Mouse (Mus musculus): ENCODE results near the gene Dysf.

The Dysf gene

GRCm38 (mm10) chr6:84110377-84110776, 102.0 kb downstream of the Dysf start:
- DNase-seq (ENCODE audit: low read depth, low spot score), result no peak

GRCm38 (mm10) chr6:84111106-84111505, 102.7 kb downstream of the Dysf start:
- DNase-seq (ENCODE audit: low read depth, low spot score), result no peak

DNA sequence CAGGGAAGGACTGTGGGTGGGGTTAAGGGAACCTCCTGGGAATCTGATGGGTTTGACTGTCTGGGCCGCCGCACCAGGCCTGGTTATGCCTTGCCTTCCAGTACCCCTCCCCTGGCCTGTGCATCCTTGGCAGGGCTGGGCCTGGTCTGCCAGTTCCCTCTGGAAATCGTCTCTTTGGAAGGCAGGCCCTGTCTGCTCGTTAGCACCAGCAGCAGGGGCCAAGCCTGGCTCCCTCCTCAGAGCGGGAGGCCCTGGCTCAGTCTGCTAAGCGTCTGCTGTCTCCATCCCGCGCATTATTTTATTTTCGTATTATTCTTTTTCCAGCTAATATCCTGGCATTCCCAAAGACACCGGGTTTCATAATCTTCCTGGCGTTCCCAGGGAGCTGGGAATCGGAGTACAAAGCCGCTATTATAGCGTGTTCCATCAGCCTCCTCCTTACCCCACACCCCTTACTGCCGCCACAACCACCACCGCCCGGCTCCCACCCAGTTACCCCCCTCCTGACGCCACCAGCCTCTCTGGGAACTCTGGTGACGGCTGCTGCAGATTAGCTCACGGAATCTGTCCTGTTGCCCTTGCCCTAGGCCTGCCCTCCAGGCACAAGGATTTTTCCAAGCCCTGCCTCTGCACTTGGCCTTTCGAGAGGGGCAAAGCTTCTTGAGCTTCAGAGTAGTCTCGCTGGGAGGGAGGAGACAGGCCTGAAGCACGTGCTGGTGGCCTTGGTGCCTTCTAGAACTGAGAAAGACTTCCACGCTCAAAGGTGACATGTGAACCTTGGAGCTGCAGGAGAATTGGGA, 111.5 kb downstream of the Dysf start:
- no peak for DNase-seq (ENCODE audit: low read depth, low spot score)

DNA sequence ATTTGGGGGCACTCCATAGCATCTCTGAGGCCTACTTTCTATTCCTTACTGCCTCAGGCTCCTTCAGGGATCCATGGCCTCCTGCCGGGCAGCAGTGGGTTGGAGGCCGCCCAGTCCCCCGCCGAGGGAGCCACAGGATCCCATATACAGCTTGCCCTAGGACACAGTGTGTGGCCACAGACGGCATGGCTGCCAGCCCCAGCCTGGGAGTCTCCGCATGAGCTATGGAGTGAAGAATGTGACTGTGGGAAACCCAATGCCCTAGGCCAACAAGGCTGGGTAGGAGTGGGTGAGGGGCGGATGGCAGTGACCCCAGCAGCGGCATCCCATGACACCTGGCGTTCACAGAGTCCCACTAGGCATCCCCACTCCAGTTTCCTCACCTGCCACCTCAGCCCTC, 116.2 kb downstream of the Dysf start:
- DNase-seq (ENCODE audit: low read depth, low spot score), result no peak

DNA sequence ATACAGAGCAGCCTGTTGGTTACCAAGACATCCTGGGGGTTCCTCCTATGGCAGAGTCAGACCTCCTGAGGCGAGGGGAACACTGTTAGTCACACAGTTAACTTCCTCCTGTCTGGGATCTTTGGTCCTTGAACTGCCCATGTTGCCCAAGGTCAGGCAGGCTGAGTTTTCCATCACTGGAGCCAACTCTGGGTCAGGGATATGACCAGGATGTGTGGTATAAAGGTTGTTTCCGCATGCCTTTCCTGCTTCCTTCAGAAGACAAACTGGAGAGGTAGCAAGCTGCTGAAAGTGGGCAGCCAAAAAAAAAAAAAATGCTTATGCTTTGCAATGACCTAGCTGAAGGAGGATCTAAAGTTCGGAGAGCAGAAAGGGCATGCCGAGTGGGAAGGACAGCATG, 116.7 kb downstream of the Dysf start:
- no peak for DNase-seq (ENCODE audit: low read depth, low spot score)

- no peak for DNase-seq (ENCODE audit: low read depth, low spot score)
Measured at GRCm38 (mm10) chr6:84128229-84128628, 119.8 kb downstream of the Dysf start.

DNA sequence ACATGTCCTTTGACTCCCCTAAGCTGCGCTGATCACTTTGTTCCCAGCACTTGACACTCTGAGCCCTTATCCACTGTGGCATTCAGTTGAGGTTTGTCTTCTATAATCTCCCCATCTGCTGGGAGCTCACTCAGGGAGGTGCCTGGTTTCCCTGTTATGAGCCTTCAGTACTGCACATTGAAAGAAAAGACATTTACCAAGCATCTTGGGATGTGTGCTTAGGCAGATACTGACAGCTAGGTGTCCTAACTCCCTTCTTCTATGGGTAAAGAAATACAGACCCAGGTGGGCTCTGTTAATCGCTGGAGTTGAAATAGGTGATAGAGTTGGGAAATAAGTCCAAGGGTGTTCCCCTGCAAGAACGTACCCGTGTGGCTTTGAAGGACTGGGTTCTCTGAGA, 122.5 kb downstream of the Dysf start:
- no peak for DNase-seq (ENCODE audit: low read depth, low spot score)

- DNase-seq (ENCODE audit: low read depth, low spot score), result no peak
Measured at GRCm38 (mm10) chr6:84131539-84131938, 123.1 kb downstream of the Dysf start.

- peak; percentile 20 for DNase-seq (ENCODE audit: low read depth, low spot score)
Measured at GRCm38 (mm10) chr6:84133053-84133452, 124.7 kb downstream of the Dysf start.

DNA sequence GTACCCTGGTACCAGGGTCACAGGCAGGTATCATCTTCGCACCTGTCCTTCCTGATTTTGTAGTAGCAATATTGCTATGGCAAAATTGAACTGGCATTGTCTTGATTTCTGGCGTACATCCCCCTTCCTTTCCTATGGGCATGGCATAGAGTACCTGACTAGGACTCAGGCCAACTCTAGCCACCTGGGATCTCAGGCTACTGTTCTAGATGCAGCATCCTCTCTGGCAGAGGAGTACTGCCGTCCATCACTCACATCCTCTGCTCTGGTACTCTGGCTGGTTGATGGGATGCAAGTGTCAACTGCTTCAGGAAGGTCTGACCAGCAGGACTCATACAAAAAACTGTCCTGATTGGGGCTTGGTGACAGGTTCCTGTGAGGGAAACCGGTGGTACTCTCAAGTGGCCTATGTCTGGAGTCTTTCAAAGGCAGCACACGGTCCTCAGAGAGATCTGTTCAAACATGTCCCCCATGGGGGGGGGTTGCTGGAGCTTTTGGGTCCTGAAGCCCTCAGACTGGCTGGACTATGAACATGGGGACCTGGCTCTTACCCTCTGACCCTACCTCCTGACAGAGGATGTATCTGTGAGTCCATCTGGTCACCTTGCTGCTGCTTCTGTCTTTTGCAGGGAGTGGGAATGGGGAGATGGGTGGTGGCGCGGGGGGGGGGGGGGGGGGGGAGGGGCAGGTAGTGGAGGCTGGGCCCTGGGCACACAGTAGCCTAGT, 125.8 kb downstream of the Dysf start:
- DNase-seq (ENCODE audit: low read depth, low spot score), result no peak

GRCm38 (mm10) chr6:84134722-84135394, 126.5 kb downstream of the Dysf start:
- no peak for DNase-seq (ENCODE audit: low read depth, low spot score)

DNA sequence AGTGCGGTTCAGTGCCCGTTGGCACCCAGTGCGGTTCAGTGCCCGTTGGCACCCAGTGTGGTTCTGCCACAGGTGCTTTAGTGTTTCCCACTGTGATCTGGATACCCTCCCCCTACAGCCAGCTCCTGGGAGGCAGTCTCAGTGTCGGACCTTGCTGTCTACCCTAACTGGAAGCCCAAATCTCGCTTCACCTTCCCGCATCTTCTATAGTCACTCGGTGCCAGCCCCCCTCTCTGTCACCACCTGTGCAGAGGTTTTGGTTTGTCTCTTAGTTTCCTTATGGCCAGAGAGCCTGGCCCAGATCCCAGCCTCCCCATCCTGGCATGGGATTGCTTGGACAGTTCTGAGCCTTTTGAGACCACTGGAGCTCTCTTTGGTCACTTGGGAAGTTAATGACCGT, 127.3 kb downstream of the Dysf start:
- no peak for DNase-seq (ENCODE audit: low read depth, low spot score)

GRCm38 (mm10) chr6:84136345-84136744, 128.0 kb downstream of the Dysf start:
- DNase-seq (ENCODE audit: low read depth, low spot score), result no peak

DNA sequence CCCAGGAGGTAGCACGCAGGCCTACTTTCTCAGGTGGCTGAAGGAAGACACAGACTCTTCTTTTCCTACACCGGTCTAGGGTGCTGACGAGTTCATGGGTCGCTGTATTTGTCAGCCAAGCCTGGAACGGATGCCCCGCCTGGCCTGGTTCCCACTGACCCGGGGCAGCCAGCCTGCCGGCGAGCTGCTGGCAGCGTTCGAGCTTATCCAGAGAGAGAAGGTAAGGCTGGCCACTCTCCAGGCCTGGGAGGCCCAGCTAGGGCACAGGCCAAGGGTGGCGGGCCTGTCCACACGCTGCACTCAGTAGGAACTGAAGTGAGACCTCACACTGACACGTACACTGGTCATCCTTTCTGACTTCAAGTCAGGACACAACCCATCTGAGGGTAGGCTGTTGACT, 131.5 kb downstream of the Dysf start:
- DNase-seq (ENCODE audit: low read depth, low spot score), result no peak

GRCm38 (mm10) chr6:84142481-84142880, 134.1 kb downstream of the Dysf start:
- no peak for DNase-seq (ENCODE audit: low read depth, low spot score)

- peak; percentile 45 for DNase-seq (ENCODE audit: low read depth, low spot score)
Measured at GRCm38 (mm10) chr6:84143328-84143727, 134.9 kb downstream of the Dysf start.

DNA sequence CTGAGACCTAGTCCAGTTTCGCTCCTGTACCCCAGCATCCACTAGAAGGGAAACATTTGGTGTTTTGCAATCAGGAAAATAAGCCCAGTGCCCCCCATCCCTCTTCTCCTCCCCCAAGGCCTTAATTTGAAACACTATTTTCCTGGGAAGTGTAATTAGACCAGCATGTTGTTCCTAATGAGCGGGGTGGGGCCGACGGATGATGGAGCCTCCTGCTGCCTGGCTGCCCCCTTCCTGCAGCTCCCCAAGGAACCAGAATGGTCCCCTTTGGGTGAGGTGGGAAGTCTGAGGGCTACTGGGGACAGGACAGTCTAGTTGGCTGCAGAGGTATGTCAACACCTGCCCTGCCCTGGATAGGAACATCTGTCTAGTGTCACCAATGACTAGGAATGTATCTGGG, 136.0 kb downstream of the Dysf start:
- DNase-seq (ENCODE audit: low read depth, low spot score), result no peak

DNA sequence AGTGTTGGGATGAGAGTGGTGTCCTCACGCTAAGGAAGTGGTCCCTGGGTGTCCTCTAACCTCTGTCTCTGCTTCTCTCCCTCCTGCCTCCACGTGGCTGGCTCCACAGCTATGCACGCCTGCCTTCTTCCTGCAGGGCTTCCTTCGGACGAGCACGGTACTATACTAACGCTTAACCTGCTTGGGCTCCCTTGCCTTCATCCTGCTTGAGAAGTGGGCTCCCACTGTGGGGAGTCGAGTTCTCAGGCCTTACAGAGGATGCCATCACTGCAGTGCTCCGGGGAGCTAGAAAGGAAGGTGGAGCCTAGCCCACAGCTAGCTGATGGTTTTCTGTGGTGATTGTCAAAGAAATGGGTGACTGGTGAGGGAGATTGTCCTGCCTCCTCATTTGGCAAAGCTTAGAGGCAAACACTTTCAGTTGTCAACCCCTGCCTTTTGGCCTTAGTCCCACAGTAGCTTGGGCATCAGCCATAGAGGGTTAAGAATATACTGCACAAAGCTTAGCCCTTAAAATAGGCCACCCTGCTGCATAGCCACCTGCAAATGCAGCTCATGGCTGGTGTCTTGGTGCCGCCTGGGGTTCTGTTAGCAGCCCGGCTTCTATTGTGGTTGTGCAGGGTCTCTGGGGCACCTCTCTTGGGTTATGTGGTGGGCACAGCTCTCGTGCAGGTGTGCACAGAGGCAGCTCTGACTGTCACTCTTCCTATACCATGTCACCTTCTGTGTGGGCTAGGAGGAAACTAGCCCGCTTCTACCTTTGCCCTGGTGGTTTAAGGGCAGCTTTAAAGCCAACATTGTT, 139.0 kb downstream of the Dysf start:
- no peak for DNase-seq (ENCODE audit: low read depth, low spot score)

GRCm38 (mm10) chr6:84148470-84148869, 140.1 kb downstream of the Dysf start:
- peak; percentile 17 for DNase-seq (ENCODE audit: low read depth, low spot score)

DNA sequence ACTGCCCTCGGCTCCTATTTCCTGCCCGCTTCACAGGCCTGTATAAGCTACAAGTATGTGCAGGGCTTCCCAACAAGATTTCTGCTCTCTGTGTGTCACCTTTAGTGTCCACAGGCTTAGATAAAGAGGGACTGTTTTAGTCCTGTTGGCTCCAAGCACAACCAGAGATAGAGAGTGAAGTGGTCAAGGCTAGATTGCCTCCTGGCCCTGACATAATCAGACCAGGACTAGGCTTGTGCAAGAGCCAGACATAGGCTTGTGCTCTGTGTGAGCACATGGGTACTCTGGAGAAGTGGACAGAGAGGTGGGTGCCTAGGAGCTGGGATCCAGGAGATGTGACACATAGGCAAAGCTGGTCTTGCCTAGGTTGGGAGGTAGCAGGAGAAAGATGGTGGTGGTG, 146.1 kb downstream of the Dysf start:
- no peak for DNase-seq (ENCODE audit: low read depth, low spot score)

GRCm38 (mm10) chr6:84155765-84156164, 147.4 kb downstream of the Dysf start:
- DNase-seq (ENCODE audit: low read depth, low spot score), result no peak

Data from R1 (cell line).